Mouse (Mus musculus) kidney, postnatal 14 days (tissue): ENCODE measurements around the gene Ecpas.

Experiments used
- DNase-seq: peaks from one replicate; pipeline ENCODE4 v3.0.0; 2022; ENCODE audit warnings: mixed read lengths

The Ecpas gene

DNA sequence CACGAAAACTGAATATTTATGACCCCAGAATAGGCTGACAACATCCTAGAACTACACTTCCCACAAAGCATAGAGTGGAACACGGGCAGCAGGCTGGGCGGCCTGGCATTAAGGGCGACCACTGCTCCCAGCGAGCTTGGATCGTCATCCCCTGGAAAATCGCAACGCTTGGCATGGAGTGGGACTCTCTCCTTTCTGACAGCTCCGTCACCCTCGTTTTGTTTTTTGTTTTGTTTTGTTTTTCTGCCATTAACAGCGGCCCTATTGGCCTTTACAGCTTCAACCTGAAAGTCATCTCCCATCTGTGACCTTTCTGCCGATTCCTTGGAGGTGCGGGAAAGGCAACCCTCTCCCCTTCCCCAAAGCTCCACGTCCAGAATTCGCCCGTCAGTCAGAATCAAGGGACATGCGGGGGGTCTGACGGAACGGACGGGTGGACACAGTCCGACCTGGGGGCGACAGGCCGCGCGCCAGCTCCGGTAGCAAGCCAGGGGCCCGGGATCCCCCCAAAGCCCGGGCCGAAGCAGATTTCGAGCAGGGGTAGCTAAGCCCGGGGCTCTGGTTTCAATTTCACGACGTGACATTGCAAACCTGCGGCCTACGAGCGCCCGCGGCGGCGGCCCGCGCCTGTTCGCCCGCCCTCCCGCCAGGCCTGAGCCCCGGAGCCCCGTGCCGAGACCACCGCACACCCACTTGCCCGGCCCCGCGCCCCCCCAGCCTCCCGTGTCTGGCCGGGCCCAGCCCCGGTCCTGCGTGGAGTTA, 1.3 kb downstream of the Ecpas start:
- DNase-seq, result peak; percentile 73

DNA sequence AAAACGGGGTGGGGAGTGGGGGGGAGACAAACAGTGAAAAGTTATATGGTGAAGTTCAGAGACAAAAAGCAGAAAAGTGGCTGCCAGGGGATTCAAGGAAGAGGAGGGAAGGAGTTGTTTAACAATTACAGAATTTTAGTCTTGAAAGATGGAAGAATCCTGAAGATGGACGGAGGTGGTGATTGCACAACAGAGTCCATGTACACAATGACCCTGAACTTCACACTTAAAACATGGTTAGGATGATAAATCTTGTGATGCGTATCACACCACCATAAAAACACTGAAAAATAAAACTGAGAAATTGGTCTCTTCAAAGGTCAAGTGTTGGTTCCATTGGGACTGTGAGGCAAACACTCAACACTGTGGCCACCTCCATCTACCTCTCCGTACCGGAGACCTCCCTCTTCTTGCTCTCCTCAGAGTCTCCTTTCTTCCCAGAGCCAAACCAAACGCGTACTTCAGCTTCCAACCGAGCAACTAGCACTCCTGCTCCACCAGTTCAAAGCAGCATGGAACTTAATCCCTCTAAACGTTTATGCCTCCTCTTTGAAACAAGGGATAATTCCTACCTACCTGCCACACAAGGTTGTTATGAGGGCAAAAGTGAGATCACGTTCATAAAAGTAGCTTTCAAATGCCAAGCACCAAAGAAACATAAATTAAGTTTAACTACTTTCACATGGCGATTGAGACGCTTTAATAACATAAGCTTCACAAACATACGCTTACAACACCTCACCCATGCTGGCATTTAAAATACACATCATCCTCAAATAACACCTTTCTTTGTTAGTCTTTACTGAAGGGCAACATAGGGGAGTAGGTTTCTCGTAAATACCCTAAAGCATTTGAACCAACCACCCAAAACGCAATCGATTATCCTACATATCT, 2.1 kb downstream of the Ecpas start:
- DNase-seq, result no peak

DNA sequence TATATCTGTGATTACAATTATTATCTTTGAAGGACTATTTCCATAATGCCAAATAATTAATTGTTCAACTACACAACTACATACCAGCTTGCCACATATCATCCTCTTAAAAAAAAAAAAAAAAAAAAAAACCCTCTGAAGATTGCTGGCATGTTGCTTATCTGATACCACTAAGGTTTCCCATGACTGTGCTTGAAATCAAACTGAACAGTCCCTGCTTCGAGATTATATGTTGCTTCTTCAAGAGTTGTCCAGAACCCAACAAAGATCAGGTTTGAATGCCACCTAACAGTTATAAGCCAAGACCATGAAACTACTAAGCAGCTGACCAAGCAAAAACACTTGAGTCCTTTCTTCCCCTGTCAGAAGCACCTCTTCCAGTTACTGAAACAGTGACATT, 5.1 kb downstream of the Ecpas start:
- DNase-seq, result no peak

DNA sequence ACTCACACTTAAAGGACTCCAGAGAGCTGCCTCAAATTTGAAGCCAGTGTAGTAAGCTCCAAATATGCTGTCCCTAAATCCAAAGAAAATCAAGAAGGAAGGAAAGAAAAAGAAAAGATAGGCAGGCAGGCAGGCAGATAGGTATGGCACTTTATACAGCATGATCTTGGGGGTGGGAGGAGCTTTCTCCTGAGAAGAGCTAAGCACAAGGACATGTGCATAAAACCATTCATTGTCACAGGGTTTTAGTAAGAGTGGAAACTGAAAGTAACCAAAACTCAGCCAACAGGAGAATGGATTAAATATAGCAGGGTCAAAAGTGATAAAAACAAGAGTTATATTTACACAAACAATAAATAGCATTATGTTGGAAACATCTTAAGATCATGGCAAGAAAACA, 14.2 kb downstream of the Ecpas start:
- DNase-seq, result peak; percentile 4

DNA sequence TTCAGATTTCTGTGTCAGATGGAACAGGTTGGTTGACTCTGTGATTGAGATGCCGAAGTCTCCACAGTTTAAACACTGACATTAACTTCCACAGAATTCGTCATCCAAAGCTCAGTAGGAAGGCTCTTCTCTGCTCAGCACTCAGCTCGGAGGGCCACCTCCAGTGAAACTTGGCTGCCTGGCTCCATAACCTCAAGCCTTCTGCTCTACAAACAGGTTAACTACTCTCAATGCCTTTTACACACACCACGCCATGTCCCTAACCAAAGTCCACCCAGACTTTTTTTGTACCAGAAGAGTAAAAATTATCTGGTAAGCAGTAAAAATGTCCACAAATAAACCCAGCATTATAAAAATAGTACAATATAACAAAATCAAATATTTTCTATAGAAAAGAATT, 15.1 kb downstream of the Ecpas start:
- peak; percentile 5 for DNase-seq

DNA sequence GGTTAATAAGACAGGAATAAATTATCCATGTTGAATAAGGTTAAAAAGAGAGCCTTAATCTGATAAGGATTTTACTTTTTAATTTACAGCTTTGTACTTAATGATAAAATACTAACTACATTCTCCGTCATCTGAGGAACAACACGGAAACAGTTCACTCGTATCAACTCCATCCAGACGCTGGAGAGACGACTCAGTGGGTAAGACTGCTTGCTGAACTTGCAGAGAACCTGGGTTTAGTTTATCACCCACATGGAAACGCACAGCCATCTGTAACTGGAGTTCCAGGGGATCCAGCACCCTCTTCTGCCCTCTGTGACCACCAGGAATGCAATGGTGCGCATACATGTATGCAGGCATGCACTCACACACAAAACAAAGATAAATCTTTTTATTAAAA, 18.1 kb downstream of the Ecpas start:
- DNase-seq, result no peak

DNA sequence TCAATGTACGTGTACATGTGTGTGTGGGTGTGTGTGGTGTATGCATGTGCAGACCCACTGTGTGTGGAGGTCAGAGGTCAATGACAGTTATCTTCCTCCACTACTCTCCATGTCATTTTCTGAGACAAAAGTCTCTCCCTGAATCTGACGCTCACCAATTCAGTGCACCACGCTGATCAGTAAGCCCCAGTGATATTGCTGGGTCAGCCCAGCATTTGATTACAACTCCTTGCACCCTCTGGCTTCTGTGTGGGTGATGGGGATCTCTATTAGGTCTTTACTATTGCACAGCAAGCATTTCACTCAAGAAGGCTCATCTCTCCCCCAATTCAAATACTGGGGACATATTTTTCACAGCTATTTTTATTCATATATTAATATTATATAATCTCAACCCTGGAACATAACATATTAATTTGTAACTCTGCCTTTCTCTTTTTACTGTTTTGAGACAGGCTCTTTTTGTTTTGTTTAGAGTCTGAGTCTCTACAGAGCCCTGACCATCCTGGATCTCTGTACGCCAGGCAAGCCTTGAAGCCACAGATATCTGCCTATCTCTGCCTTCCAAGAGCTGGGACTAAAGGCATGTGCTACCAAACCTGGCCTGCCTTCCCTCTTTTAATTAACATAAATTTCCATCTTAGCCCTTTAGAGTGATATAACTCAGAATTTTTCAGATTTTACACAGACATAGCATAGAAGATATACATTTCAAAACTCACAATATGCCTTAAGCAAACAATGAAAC, 22.3 kb downstream of the Ecpas start:
- no peak for DNase-seq

DNA sequence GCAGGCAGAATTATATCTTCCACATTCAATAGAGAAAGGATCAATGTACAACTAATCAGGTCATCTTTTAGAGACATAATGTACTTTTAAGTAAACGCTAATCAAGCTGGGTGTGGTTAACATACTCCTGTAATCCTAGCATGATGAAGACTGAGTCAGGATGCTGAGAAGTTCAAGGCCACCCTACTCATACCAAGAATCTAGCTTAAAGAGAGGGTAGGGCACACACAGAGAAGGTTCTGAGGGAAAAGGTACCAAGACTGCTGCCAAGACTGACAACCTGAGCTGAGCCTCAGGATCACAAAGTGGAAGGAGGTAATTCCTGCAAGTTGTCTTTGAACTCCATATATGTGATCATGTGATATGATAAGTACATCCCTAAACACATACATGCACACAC, 24.0 kb downstream of the Ecpas start:
- no peak for DNase-seq

DNA sequence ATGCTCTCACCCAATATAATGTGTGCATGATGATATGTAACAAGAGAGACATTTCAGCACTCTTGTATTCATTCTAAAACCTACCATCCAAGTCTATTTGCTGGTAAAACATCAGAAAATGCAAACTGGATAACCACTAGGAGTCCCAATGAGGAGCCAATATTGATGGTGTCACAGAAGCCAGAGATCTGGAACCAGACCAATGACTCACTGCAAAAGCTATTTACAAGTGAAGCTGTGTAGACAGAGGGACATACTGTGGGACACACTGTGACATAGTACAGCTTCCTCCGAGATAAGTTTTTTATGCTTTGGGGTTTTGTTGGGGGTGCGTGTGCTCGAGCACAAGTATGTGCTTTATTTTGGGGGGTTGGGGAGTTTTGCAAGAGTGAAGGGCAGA, 24.9 kb downstream of the Ecpas start:
- DNase-seq, result no peak

DNA sequence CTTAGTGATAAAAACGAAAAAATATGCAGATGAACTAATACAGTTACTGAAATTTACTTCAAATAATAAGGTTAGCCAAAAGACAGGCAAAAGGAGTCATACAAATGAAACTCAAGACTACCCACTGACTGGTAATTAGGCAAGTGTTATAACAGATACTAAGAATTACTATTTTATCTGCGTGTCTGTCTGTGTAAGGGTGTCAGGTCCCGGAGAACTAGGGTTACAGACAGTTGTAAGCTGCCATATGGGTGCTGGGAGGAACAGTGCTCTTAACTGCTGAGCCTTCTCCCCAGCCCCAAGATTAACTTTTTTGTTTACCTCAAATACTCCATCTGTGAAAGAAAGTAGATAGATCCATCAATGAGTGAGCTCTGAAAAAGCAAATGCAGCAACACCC, 25.8 kb downstream of the Ecpas start:
- no peak for DNase-seq

DNA sequence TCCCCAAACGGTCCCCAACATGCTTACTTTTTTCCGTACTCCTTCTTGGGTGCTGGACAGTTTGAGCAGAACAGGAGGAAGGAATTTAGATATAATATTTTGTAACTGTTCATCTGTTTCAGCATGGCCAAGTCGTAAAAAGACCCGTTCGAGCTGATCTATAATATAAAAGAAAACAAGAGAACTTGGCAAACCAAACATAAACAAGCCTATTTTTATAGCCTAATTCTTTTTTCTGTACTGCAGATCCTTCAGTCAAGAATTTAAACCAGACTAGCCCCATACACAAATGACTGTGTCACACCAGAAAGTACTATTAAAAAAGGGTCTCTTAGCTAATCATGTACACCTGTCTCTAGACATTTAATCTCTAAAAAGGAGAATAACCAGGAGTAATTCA, 27.2 kb downstream of the Ecpas start:
- no peak for DNase-seq

DNA sequence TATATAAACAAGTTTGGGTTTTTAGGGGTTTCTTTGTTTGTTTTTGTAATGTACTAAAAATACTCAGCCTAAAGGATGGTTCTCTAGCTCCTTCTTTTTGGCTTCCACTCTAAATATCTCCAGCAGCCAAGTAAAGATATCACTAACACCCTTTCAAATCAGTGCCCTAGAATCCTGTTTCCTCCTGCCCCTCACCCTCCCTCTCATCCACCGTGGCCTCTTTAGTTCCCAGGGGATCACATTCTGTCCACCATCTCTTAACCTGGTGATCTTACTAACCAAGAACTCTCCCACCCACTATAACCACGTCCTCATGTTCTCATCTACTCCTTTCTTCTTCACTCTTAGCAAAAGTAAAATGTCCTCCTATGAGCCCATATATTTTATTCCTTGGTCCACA, 28.7 kb downstream of the Ecpas start:
- DNase-seq, result no peak

DNA sequence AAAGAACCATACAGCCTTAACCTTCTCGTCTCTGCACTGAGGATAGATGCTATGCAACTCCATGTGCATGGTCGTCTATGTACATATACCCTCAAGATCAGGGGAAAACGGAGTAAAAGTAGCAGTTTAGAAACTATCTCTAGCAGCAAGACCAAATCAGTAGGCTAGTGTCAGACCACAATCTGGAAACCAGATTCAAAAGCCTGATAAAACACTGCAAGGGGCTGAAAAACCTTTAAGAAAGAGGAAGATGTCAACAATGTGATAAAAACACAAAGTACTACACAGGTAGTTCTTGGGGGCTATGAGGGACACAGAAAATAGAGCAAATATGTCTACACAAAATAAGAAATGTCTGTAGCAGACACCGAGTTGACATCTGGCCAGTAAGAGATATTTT, 38.2 kb downstream of the Ecpas start:
- no peak for DNase-seq

DNA sequence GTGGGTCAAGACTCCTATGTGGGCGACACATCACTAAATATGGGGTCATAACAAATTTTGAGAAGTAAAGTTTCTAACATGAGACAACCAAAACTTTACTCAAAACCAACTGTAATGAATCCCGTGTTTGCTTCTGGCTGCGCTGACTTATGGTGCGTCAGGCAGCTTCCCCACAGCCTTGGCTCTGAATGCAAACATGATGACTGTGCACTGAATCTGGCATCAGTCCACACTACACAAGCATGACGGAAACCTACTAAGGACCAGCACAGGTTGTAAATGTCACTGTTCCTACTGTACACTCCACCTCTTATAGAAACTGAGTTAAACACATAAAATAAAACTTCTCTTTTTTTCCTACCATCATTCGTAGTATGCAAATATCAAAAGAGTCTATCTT, 45.3 kb downstream of the Ecpas start:
- DNase-seq, result peak; percentile 13

DNA sequence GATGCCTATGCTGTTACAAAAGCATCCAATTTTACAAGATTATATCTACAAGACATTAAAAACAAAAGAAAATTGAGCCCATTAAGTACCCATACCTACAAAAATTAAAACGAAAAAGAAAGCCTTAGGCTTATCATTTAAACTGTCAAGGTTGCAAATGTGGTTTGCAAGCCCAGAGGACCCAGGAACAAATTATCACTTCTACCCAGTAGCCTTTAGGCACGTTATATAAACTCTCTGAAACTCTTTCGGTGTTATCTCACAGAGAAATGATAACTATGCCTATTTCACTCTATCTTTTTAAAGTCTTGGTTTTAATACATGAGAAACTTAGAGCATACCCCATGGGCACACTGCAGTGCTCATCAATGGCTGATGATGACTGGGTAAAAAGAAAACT, 79.6 kb downstream of the Ecpas start:
- DNase-seq, result no peak

DNA sequence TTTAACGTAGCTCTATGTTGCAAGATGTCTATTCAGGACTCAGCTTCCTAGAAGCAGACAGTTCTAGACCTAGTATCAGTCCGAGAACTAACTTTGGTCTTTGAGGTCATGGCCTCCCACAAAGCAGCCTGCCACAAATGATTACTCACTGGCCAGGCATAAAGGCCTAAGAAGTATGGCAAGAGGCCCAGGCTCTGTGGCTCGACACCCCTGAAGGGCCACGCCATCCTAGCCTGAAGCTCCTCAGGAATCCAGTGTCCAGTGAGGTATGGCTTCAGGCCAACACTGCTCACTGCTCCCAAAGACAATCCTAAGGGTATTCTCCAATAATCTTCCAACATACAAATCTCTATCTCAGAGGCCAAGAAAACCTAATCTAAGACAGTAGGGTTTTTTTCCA, 86.6 kb downstream of the Ecpas start:
- DNase-seq, result no peak

DNA sequence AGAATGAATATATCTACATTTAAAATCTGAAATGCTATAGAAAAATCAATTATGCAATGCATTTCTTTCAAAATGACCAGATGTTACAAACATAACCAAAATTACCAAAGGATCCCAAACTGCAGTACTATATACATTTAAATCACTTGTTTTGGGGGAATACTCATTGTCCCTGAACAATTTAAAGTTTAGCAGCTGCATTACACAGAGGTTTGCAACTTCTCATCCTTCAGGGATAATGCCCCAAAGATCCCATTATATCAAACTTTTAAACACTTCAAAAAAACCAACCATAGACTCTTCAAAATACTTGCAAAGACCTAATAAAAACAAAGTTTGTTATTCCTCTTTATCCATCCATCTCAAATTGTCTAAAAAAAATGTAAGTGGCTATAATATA, 124.9 kb downstream of the Ecpas start, which contains the start of gene Olfr267:
TSS of gene Olfr267 (minus strand) at position 101 of the 400 bp plus-strand sequence.
- no peak for DNase-seq

DNA sequence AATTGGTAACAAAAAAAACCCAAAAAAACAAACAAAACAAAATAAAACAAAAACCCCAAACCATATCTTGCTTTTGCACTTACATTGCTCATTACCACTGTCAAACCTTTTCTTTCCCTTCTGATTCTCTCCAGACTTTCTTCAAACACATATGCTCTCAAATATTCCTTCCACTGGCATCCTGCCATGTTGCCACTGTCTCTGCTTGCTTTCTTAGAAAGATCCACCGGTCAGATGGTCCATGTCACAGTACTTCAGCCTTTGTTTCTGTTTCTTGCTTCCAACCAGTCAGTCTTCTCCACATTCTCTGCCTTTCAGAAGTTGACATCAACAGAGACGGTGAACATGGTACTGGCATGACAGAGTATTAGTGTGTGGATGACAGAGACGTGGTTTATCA, 125.9 kb downstream of the Ecpas start:
- DNase-seq, result no peak

DNA sequence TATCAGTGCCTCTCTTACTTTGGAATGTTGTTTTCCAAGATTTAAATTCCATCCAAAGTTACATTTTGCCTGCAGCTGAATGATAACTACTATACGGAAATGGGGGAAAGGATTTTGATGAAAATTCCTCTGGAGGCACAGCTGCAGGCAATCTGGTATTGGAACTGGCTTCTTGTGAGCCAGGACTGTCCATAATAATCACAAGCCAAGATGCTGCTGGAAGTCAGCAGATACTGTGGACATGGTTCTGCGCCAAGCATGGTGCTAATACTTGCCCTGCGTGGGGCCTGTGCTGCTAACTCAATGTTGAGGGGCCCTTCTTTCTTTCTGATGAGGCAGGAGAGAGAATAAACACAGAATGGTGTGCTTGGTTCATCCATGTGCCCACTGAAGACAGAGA, 149.1 kb downstream of the Ecpas start:
- DNase-seq, result no peak

DNA sequence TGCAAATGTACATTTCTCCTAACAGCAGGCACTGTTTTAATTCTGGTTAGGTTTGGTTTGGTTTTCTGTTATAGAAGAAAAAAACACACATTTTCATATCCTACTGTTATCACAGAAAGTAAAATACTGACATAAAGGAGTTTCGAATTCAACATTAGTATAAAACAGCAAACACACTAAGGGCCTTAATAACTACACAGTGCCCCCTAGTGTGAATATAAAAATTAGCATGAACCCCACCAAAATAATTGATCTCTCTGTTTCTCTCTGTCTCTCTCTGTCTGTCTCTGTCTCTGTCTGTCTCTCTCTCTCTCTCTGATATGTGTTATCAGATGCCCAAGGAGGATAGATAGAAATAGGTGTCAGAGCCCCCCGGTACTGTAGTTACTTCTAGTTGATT, 163.0 kb downstream of the Ecpas start:
- no peak for DNase-seq

DNA sequence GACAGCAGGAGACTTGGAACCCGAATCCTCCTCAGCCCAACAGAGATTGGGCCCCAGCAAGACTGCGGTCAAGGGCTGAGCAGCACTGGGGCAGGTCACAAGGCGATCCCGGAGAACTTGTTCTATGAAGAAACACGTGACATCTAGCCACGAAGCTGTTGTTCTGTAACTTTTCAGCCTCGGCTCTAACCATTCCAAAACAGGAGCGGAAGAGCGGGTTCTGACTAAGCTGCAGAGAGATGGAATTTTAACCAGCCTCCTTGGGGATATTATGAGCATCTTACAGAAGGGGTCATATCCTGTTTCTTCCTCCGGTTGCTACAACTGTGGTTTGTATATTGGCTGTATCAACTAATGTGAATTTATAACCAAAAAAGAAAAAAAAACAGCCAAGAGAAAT, 163.4 kb downstream of the Ecpas start:
- peak; percentile 57 for DNase-seq
